Mouse (Mus musculus): ENCODE results near the gene Sh3bp1.

The Sh3bp1 gene

GRCm38 (mm10) chr15:78899740-78900584 is at the start of gene Sh3bp1:
Gene Sh3bp1 (plus strand): TSS chr15:78899768.
- DNase-seq (ENCODE audit: low spot score in 2 of 2) = no peak

- no peak for DNase-seq (ENCODE audit: low spot score in 2 of 2)
Observed at GRCm38 (mm10) chr15:78850059-78850824, 49.3 kb upstream of the Sh3bp1 start.

GRCm38 (mm10) chr15:78850944-78851343 is 48.6 kb upstream of the Sh3bp1 start:
- no peak for DNase-seq (ENCODE audit: low spot score in 2 of 2)

- DNase-seq (ENCODE audit: low spot score in 2 of 2) = peak; percentile 89 to 94
Observed at GRCm38 (mm10) chr15:78851505-78852153, 47.9 kb upstream of the Sh3bp1 start.

- no peak for DNase-seq (ENCODE audit: low spot score in 2 of 2)
Observed at GRCm38 (mm10) chr15:78855303-78855965, 44.1 kb upstream of the Sh3bp1 start, which contains the start of gene Lgals2. Gene Lgals2 (minus strand): TSS chr15:78855529.

- peak in 1 of 2 experiments; percentile 42 for DNase-seq (ENCODE audit: low spot score in 2 of 2)
Observed at GRCm38 (mm10) chr15:78857009-78857408, 42.6 kb upstream of the Sh3bp1 start.

GRCm38 (mm10) chr15:78859311-78859710 is 40.3 kb upstream of the Sh3bp1 start:
- no peak for DNase-seq (ENCODE audit: low spot score in 2 of 2)

- no peak for DNase-seq (ENCODE audit: low spot score in 2 of 2)
Observed at GRCm38 (mm10) chr15:78859714-78860113, 39.9 kb upstream of the Sh3bp1 start.

GRCm38 (mm10) chr15:78862280-78862679 is 37.3 kb upstream of the Sh3bp1 start:
- no peak for DNase-seq (ENCODE audit: low spot score in 2 of 2)

- no peak for DNase-seq (ENCODE audit: low spot score in 2 of 2)
Observed at GRCm38 (mm10) chr15:78863154-78863553, 36.4 kb upstream of the Sh3bp1 start.

GRCm38 (mm10) chr15:78863852-78864253 is 35.7 kb upstream of the Sh3bp1 start:
- DNase-seq (ENCODE audit: low spot score in 2 of 2) = no peak

GRCm38 (mm10) chr15:78868398-78868797 is 31.2 kb upstream of the Sh3bp1 start:
- DNase-seq (ENCODE audit: low spot score in 2 of 2) = no peak

- DNase-seq (ENCODE audit: low spot score in 2 of 2) = no peak
Observed at GRCm38 (mm10) chr15:78868826-78869233, 30.7 kb upstream of the Sh3bp1 start.

GRCm38 (mm10) chr15:78869775-78870174 is 29.8 kb upstream of the Sh3bp1 start:
- DNase-seq (ENCODE audit: low spot score in 2 of 2) = peak in 1 of 2 experiments; percentile 47

GRCm38 (mm10) chr15:78872021-78872608 is 27.5 kb upstream of the Sh3bp1 start:
- no peak for DNase-seq (ENCODE audit: low spot score in 2 of 2)

GRCm38 (mm10) chr15:78873803-78874435 is 25.6 kb upstream of the Sh3bp1 start:
- DNase-seq (ENCODE audit: low spot score in 2 of 2) = no peak

- DNase-seq (ENCODE audit: low spot score in 2 of 2) = no peak
Observed at GRCm38 (mm10) chr15:78874989-78875388, 24.6 kb upstream of the Sh3bp1 start.

- no peak for DNase-seq (ENCODE audit: low spot score in 2 of 2)
Observed at GRCm38 (mm10) chr15:78875537-78875936, 24.0 kb upstream of the Sh3bp1 start.

GRCm38 (mm10) chr15:78876258-78876696 is 23.3 kb upstream of the Sh3bp1 start:
- peak; percentile 78 to 86 for DNase-seq (ENCODE audit: low spot score in 2 of 2)

- DNase-seq (ENCODE audit: low spot score in 2 of 2) = peak; percentile 77 to 92
Observed at GRCm38 (mm10) chr15:78876991-78877809, 22.4 kb upstream of the Sh3bp1 start, which contains the start of gene Gga1. Gene Gga1 (plus strand): TSS chr15:78877190.
